Mouse (Mus musculus): Measurements from ENCODE around the gene Hibch.
A peak's percentile ranks its signal among the peaks of the same experiment; 100 is the strongest.
"Not testable (repeated sequence)": the region's sequence is repeated elsewhere in the genome, so short reads cannot be mapped to it uniquely, and the experiment has no call there.

The Hibch gene

DNA sequence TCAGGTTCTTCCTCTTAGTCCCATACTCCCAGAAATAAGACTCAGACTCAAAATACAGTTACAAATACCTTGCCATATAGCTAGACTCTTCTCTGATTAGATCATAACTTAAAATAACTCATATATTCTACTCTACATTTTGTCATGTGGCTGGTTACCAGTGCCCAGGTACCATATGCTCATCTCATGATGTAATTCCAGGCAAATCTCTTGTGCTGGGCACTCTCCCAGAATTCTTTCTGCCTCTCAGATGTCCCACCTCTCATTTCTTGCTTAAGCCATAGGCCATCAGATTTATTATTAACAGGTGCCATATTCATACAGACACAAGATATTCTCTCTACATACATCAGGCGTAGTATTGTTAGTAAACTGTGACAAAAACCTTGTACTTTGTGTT, 23.1 kb downstream of the Hibch start:
- DNase-seq (ENCODE audit: low read depth, low spot score) = no peak

DNA sequence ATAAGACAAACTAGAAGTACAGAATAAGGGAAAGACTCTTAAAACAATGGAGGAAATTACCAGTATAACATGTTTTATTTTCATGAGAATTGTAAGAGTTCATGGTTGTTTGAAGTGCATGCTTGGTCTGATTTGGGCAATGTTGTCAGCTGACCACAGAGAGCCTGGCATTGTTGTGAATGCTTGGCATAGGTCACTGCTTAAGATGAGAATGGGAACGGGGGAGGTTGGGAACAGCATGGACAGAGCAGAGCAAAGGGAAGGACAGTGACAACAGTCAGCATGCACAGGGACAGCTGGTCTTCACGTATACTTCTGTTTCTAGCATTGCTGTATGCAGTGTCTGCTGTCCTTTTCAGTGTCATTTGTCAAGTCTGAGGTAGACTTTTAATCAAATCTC, 39.5 kb downstream of the Hibch start:
- DNase-seq (ENCODE audit: low read depth, low spot score) = no peak

- DNase-seq (ENCODE audit: low read depth, low spot score) = no peak
These were observed 65.1 kb downstream of the Hibch start for GRCm38 (mm10) chr1:52909783-52910182.

GRCm38 (mm10) chr1:52916655-52917054, 71.9 kb downstream of the Hibch start:
- no peak for DNase-seq (ENCODE audit: low read depth, low spot score)

- DNase-seq (ENCODE audit: low read depth, low spot score) = not testable (repeated sequence)
These were observed 74.2 kb downstream of the Hibch start for GRCm38 (mm10) chr1:52918897-52919296.

DNA sequence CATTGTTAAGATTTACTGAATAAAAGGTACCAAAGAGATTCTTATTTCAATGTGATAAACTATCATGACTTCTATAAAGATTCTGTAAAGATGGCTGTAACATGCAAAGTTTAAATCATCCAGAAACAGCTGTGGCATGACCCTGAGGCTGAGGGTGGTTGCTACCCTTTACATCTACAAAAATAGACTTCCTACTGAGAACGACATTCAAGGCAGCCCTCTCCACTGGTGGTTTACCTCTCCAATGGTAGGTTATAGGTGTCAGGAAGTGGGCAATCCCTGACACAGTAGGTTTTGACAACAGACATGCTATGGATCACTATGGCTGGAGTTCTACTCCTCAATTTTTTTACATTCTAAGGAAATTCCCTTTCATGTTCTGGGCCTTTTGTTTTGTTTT, 79.8 kb downstream of the Hibch start:
- not testable (repeated sequence) for DNase-seq (ENCODE audit: low read depth, low spot score)

DNA sequence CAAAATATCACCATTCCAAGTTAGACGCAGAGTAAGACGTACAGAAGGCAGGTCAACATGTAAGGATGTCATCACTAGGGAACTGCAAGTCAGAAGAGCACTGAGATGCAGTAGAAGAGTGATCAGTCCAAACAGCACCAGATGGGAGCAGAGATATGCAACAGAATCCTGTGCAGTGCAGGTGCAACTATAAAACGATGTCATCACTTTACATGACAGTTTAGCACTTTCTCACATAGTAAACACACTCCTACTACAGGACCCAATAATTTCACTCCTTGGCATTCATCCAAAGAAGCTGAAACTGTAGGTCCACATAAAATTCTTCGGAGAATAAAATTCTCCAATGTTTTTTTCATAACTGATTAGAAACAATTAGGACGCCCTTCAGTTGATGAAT, 89.8 kb downstream of the Hibch start:
- no peak for DNase-seq (ENCODE audit: low read depth, low spot score)

DNA sequence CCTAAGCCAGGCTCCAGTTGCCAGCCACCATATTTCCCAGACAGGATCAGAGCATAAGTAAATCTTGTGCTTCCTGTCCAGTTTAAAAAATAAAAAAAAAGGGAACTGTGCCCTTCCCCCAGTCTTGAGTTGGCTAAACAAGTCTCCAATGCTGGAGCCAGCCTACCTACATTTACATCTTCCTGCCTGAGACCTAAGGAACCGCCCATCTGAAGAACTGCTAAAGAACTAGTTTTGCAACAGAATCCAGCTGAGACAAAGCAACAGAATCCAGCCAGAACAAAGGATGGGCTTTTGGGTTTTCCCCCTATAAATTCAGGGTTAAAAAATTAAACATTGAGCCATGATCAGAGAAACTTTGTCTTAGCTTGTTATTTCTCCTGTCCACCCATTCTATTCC, 94.3 kb downstream of the Hibch start:
- no peak for DNase-seq (ENCODE audit: low read depth, low spot score)

DNA sequence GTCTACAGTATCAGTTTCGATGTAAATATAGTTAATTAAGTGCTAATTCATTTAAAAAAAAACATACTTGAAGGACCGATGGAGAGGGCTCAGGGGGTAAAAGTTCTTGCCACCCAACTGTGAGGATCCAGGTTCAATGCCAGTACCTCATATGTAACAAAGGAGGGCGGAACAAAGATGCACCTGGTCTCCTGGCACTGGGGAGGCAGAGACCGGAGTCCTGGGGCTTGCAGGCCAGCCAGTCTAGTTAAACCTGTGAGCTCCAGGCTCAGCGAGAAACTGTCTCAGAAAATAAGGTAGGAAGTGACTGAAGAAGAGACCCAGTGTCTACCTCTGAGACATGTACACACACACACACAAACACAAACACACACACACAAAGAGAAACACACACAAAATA, 103.2 kb downstream of the Hibch start:
- no peak for DNase-seq (ENCODE audit: low read depth, low spot score)

GRCm38 (mm10) chr1:52951146-52951868, 106.6 kb downstream of the Hibch start:
- DNase-seq (ENCODE audit: low read depth, low spot score) = no peak

- DNase-seq (ENCODE audit: low read depth, low spot score) = peak; percentile 21
These were observed 107.4 kb downstream of the Hibch start for GRCm38 (mm10) chr1:52952143-52952542.

- peak; percentile 43 for DNase-seq (ENCODE audit: low read depth, low spot score)
These were observed 108.0 kb downstream of the Hibch start for GRCm38 (mm10) chr1:52952551-52953397.

GRCm38 (mm10) chr1:52953548-52953947, 108.8 kb downstream of the Hibch start:
- no peak for DNase-seq (ENCODE audit: low read depth, low spot score)

DNA sequence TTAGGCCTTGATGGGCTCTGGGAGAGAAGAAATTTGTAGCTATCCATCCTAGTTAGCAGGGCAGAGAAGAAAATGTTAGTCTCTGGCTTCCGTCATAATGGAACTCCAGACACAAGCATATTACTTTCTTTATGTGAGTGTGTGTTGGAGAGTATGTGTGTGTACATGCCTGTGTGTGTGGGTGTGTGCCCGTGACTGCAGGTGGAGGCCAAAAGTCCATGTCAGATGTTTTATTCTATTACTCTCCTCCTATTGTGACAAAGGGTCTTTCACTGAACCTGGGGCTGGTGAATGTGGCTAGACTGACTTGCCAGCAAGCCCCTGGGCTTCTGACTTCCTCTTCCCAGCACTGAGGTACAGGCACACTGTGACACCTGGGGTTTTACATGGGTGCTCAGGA, 109.7 kb downstream of the Hibch start:
- DNase-seq (ENCODE audit: low read depth, low spot score) = no peak

DNA sequence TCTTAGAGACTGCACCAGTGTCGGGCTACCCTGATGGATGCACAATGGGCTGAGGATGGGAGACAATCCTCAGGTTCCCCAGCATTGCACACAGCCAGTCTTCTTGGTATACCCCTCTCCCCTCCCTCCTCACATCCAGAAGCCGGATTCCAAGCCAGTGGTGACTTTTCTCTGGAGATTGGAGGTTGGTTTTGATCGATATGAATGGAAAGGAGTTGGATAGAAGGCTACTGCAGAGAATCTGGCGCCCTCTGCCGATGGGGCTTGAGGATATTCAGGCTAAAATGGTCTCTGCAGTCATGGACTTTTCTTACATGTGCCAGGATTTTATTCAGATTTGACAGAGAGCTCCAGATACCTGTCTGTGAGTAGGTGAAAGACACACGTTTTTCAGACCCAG, 110.4 kb downstream of the Hibch start:
- peak; percentile 74 for DNase-seq (ENCODE audit: low read depth, low spot score)

DNA sequence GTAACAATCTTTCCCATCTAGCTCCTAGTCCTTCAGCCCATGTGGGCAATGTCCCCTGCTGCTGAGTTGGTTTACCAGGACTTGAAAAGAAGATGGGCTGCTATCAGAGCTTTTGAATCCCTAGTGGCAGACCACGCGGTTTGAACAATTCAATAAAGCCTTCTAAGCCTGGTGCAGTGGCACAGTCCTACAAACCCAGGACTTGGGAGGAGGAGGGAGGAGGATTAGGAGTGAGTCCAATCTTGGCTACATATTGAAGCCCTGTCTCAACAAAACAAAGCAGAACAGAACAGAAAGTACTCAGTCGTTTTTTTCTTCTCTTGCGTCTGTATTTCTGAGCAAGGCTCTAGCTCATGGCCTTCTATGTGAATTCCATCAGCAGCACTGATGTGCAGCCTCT, 112.0 kb downstream of the Hibch start:
- DNase-seq (ENCODE audit: low read depth, low spot score) = no peak

- no peak for DNase-seq (ENCODE audit: low read depth, low spot score)
These were observed 115.5 kb downstream of the Hibch start for GRCm38 (mm10) chr1:52960191-52960590.

DNA sequence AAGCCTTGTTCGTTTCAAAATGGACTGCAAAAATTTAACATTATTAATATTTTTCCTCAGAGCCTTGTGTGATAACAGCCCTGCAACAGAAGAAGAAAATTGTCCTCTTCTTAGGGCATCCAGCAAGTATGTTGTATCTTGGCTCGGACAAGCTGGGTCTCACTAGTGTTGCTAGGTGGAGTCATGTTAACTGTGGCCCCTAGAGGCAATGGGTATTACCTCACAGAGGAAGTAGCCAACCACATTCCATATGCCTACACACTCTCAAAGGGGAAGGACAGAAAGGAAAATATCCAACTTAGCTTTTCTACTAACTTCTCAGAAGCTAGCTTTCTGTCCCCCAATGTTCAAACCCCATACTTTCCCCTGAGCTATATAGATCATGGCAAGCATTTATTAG, 118.4 kb downstream of the Hibch start:
- DNase-seq (ENCODE audit: low read depth, low spot score) = no peak

- no peak for DNase-seq (ENCODE audit: low read depth, low spot score)
These were observed 119.9 kb downstream of the Hibch start for GRCm38 (mm10) chr1:52964581-52964980.

Measured in CD4-positive, CD25-positive, alpha-beta regulatory T cell, adult 2 months (primary cell).